Mouse (Mus musculus) stomach, embryonic 16.5 days (tissue): Measurements from ENCODE around the gene Plxna4. TPM values are rescaled to one million over a fixed set of nuclear protein-coding genes. Genes with fewer than 3 reads are reported as not detected.
"Not testable (repeated sequence)": the region's sequence is repeated elsewhere in the genome, so short reads cannot be mapped to it uniquely, and the experiment has no call there.

Experiments used
- ATAC-seq: fragments of 200-750 bp; cut with Nextera tagmentation; 2 replicates; pipeline ENCODE4 v1.8.0; 2017; ENCODE audit warnings: moderate number of reproducible peaks, moderate TSS enrichment; ENCODE audit not compliant: insufficient read depth, low FRiP score
- H3K27ac ChIP-seq: fragments of 300-500 bp; sonication (generic); 2 replicates; pipeline ENCODE4 v1.5.1; 2014; ENCODE audit warnings: low read length
- H3K27me3 ChIP-seq: fragments of 300-500 bp; sonication (generic); 2 replicates; pipeline ENCODE4 v1.6.1; 2014; ENCODE audit warnings: low read length, control low read depth, mixed read lengths; ENCODE audit not compliant: control insufficient read depth, insufficient read depth
- H3K36me3 ChIP-seq: fragments of 300-500 bp; sonication (generic); 2 replicates; pipeline ENCODE4 v1.6.1; 2014; ENCODE audit warnings: low read length; ENCODE audit not compliant: control insufficient read depth, insufficient read depth
- H3K4me1 ChIP-seq: fragments of 300-500 bp; sonication (generic); 2 replicates; pipeline ENCODE4 v1.6.1; 2014; ENCODE audit warnings: low read length, control low read depth, mixed read lengths; ENCODE audit not compliant: control insufficient read depth, insufficient read depth
- H3K4me2 ChIP-seq: fragments of 300-500 bp; sonication (generic); 2 replicates; pipeline ENCODE4 v1.6.1; 2014; ENCODE audit warnings: low read depth, low read length, mixed read lengths
- H3K4me3 ChIP-seq: fragments of 300-500 bp; sonication (generic); replicated peaks from 2 replicates; pipeline ENCODE4 v1.5.1; 2014; ENCODE audit warnings: mild to moderate bottlenecking, low read length
- H3K9ac ChIP-seq: fragments of 300-500 bp; sonication (generic); 2 replicates; pipeline ENCODE4 v1.6.1; 2014; ENCODE audit warnings: low read length
- H3K9me3 ChIP-seq: fragments of 300-500 bp; sonication (generic); replicated peaks from 2 replicates; pipeline ENCODE4 v1.6.1; 2016; ENCODE audit warnings: low read length, control low read depth; ENCODE audit not compliant: control insufficient read depth
- WGBS: fragments of 180-500 bp; shearing (Covaris S2); extraction: QIAGEN DNeasy Blood & Tissue Kit; methylation state at CpG from one replicate; pipeline ENCODE4 v1.1.7; 2014; 5-methylcytosine and 5-hydroxymethylcytosine counted together
- polyA plus RNA-seq: library from polyadenylated mRNA; unstranded; fragments of >200 nt; fragmentation: Nextera tagmentation; extraction: Ambion mirVana; gene quantifications from 2 replicates; pipeline ENCODE4 v1.2.1, GENCODE M21; 2015

The Plxna4 gene
- polyA plus RNA-seq, 1 experiment from 2014 or later, result 1.9 TPM

- Histone ChIP-seq H3K4me1 (no peaks in the 10 kb centered on the region), H3K9ac (no peak overlapping the region), H3K36me3 (no peaks in the 10 kb centered on the region), H3K27ac (no peak overlapping the region), H3K4me2 (no peak overlapping the region), H3K4me3 (no peak overlapping the region), H3K9me3 (no peaks in the 10 kb centered on the region), H3K27me3 (no peaks in the 10 kb centered on the region)
- no peak for ATAC-seq
- WGBS, result 68% methylated on average over 5 of the region's 5 CpGs
Measured at GRCm38 (mm10) chr6:32526762-32527161, 61.2 kb downstream of the Plxna4 start.

- H3K36me3 ChIP-seq, result no peaks in the 10 kb centered on the region
- WGBS, result 74% methylated on average over 4 of the region's 4 CpGs
Measured at GRCm38 (mm10) chr6:32520097-32520496, 67.9 kb downstream of the Plxna4 start.

GRCm38 (mm10) chr6:32518617-32519016, 69.4 kb downstream of the Plxna4 start:
- H3K27ac ChIP-seq, result no peak overlapping the region
- H3K27me3 ChIP-seq, result no peaks in the 10 kb centered on the region
- H3K4me3 ChIP-seq, result no peak overlapping the region
- H3K9ac ChIP-seq, result no peak overlapping the region
- H3K4me1 ChIP-seq, result no peaks in the 10 kb centered on the region
- ATAC-seq, result no peak
- no peaks in the 10 kb centered on the region for H3K36me3 ChIP-seq
- no peaks in the 10 kb centered on the region for H3K9me3 ChIP-seq
- 84% methylated on average over 3 of the region's 3 CpGs for WGBS
- no peak overlapping the region for H3K4me2 ChIP-seq

More at GRCm38 (mm10) chr6:32520097-32520496, 67.9 kb downstream of the Plxna4 start:
- Histone ChIP-seq H3K9me3 (no peaks in the 10 kb centered on the region), H3K27ac (no peak overlapping the region), H3K4me3 (no peak overlapping the region), H3K4me1 (no peaks in the 10 kb centered on the region), H3K9ac (no peak overlapping the region), H3K4me2 (no peak overlapping the region), H3K27me3 (no peaks in the 10 kb centered on the region)
- no peak for ATAC-seq

- no peaks in the 10 kb centered on the region for H3K27me3 ChIP-seq
- H3K9ac ChIP-seq, result no peak overlapping the region
- H3K4me3 ChIP-seq, result no peak overlapping the region
- no peak overlapping the region for H3K27ac ChIP-seq
- H3K4me2 ChIP-seq, result no peak overlapping the region
- H3K36me3 ChIP-seq, result no peaks in the 10 kb centered on the region
- H3K4me1 ChIP-seq, result no peaks in the 10 kb centered on the region
- WGBS, result 63% methylated on average over 6 of the region's 6 CpGs
- no peak for ATAC-seq
- no peaks in the 10 kb centered on the region for H3K9me3 ChIP-seq
Measured at GRCm38 (mm10) chr6:32514096-32514495, 73.9 kb downstream of the Plxna4 start.

- no peak overlapping the region for H3K4me2 ChIP-seq
- H3K4me1 ChIP-seq, result no peaks in the 10 kb centered on the region
- no peaks in the 10 kb centered on the region for H3K36me3 ChIP-seq
- no peaks in the 10 kb centered on the region for H3K27me3 ChIP-seq
- ATAC-seq, result no peak
- no peak overlapping the region for H3K9ac ChIP-seq
- no peak overlapping the region for H3K4me3 ChIP-seq
- H3K9me3 ChIP-seq, result no peaks in the 10 kb centered on the region
- WGBS, result 54% methylated on average over 1 of the region's 1 CpGs
- H3K27ac ChIP-seq, result no peak overlapping the region
Measured at GRCm38 (mm10) chr6:32512010-32512409, 76.0 kb downstream of the Plxna4 start.

GRCm38 (mm10) chr6:32510924-32511323, 77.1 kb downstream of the Plxna4 start:
- no peak; the same call in 1 of the 2 replicates for ATAC-seq
- Histone ChIP-seq H3K4me3 (no peak overlapping the region), H3K36me3 (no peaks in the 10 kb centered on the region), H3K4me2 (no peak overlapping the region), H3K4me1 (no peaks in the 10 kb centered on the region), H3K9ac (no peak overlapping the region), H3K27ac (no peak overlapping the region), H3K27me3 (no peaks in the 10 kb centered on the region), H3K9me3 (no peaks in the 10 kb centered on the region)
- 67% methylated on average over 7 of the region's 7 CpGs for WGBS

- ATAC-seq, result no peak
- H3K9me3 ChIP-seq, result no peaks in the 10 kb centered on the region
- WGBS, result 95% methylated on average over 1 of the region's 1 CpGs
- no peak overlapping the region for H3K4me3 ChIP-seq
- no peaks in the 10 kb centered on the region for H3K27me3 ChIP-seq
- no peaks in the 10 kb centered on the region for H3K4me1 ChIP-seq
- H3K27ac ChIP-seq, result no peak overlapping the region
- no peak overlapping the region for H3K4me2 ChIP-seq
- no peaks in the 10 kb centered on the region for H3K36me3 ChIP-seq
- no peak overlapping the region for H3K9ac ChIP-seq
Measured at GRCm38 (mm10) chr6:32510491-32510890, 77.5 kb downstream of the Plxna4 start.

- no peak overlapping the region for H3K4me2 ChIP-seq
- no peak overlapping the region for H3K27ac ChIP-seq
- no peak overlapping the region for H3K4me3 ChIP-seq
- no peak for ATAC-seq
- no peak overlapping the region for H3K9ac ChIP-seq
- H3K36me3 ChIP-seq, result no peaks in the 10 kb centered on the region
- WGBS, result 72% methylated on average over 9 of the region's 9 CpGs
- no peaks in the 10 kb centered on the region for H3K4me1 ChIP-seq
- no peaks in the 10 kb centered on the region for H3K9me3 ChIP-seq
- no peaks in the 10 kb centered on the region for H3K27me3 ChIP-seq
Measured at GRCm38 (mm10) chr6:32509046-32509445, 78.9 kb downstream of the Plxna4 start.

- no peaks in the 10 kb centered on the region for H3K27me3 ChIP-seq
- ATAC-seq, result no peak
- H3K9me3 ChIP-seq, result no peaks in the 10 kb centered on the region
- H3K27ac ChIP-seq, result no peak overlapping the region
- no peaks in the 10 kb centered on the region for H3K36me3 ChIP-seq
- 92% methylated on average over 5 of the region's 5 CpGs for WGBS
- no peak overlapping the region for H3K4me3 ChIP-seq
- no peaks in the 10 kb centered on the region for H3K4me1 ChIP-seq
- H3K9ac ChIP-seq, result no peak overlapping the region
- no peak overlapping the region for H3K4me2 ChIP-seq
Measured at GRCm38 (mm10) chr6:32504963-32505362, 83.0 kb downstream of the Plxna4 start.

GRCm38 (mm10) chr6:32501186-32501585, 86.8 kb downstream of the Plxna4 start:
- H3K4me1 ChIP-seq, H3K4me3 ChIP-seq, ATAC-seq: not testable (repeated sequence)

More at GRCm38 (mm10) chr6:32501186-32501585, 86.8 kb downstream of the Plxna4 start:
- not testable (repeated sequence) for H3K9ac ChIP-seq, H3K4me2 ChIP-seq, H3K36me3 ChIP-seq, H3K27me3 ChIP-seq, H3K9me3 ChIP-seq, H3K27ac ChIP-seq
- WGBS, result 83% methylated on average over 1 of the region's 1 CpGs
